8 mouse cellular contexts compared by ENCODE assay signal in genomic region chr11:115708209-115708876, GRCm38 (mm10). TPM values are rescaled to one million over a fixed set of nuclear protein-coding genes. Genes with fewer than 3 reads are reported as not detected.
DNase-seq lines count a peak whose midpoint lies in the region; ATAC-seq and TF ChIP-seq lines count a peak whose summit lies in the region.

Gene Grb2 (minus strand): TSS chr11:115708597.

- intact Hi-C loops in heart, postnatal 25 days (cut with DNase I) = no loop called here

- TF ChIP-seq POLR2A in lung, adult 2 months (IDR thresholded peaks at IDR 0.05; ENCODE audit: borderline replicate concordance, extremely low read depth, low read depth, low read length) = peak; percentile 70; the same call in 1 of the 2 replicates

- TF ChIP-seq CTCF in lung, adult 2 months (IDR thresholded peaks at IDR 0.05; ENCODE audit: insufficient read depth, low read length) = no peak

- peak; percentile 95 for ATAC-seq in forebrain, embryonic 15.5 days (replicated peaks)
- ATAC-seq in neutrophil, adult 5-6 weeks (ENCODE audit: extremely low read depth, insufficient number of reproducible peaks, low FRiP score, poor library complexity, severe bottlenecking) = peak; percentile 79

- H3K4me2 ChIP-seq in forebrain, embryonic 15.5 days (replicated peaks) = peak within 1 kb of the TSS; percentile 55

- no peaks in the 10 kb centered on the region for H3K36me3 ChIP-seq in ES-E14 (ENCODE audit: control insufficient read depth, insufficient read depth, low read length, poor library complexity, severe bottlenecking)
- no peaks in the 10 kb centered on the region for H3K36me3 ChIP-seq in forebrain, embryonic 15.5 days

- peak within 1 kb of the TSS; percentile 98 for H3K9ac ChIP-seq in ES-E14 (ENCODE audit: insufficient read depth, low read depth, low read length, poor library complexity, severe bottlenecking)
- peak within 1 kb of the TSS; percentile 81 for H3K9ac ChIP-seq in forebrain, embryonic 15.5 days (replicated peaks)

- peak; percentile 93 for DNase-seq in ES-E14 (ENCODE audit: low read depth, low spot score)
- DNase-seq in cerebellum, adult 11-12 months = peak; percentile 98
- DNase-seq in heart, postnatal 25 days (ENCODE audit: low spot score) = peak; percentile 94
- DNase-seq in layer of hippocampus, adult 18-20 months (ENCODE audit: low spot score in 2 of 2) = peak; percentile 96 to 98
- peak; percentile 92 for DNase-seq in lung, adult 2 months
- peak; percentile 97 to 98 for DNase-seq in thymus, adult 18-20 months

- no peaks in the 10 kb centered on the region for H3K27me3 ChIP-seq in forebrain, embryonic 15.5 days

- peak within 1 kb of the TSS; percentile 65 for H3K27ac ChIP-seq in ES-E14 (ENCODE audit: insufficient read depth, low read depth, low read length, poor library complexity, severe bottlenecking)
- peak within 1 kb of the TSS; percentile 95 for H3K27ac ChIP-seq in forebrain, embryonic 15.5 days (replicated peaks)

- in situ Hi-C loops in ES-E14 (cut with MboI; ENCODE audit: low sequenced_read_pairs in 2 of 2, unreplicated experiment in 2 of 2) = no loop called here

- no peaks in the 10 kb centered on the region for H3K9me3 ChIP-seq in ES-E14 (ENCODE audit: control insufficient read depth, insufficient read depth, low read depth, low read length)
- H3K9me3 ChIP-seq in forebrain, embryonic 15.5 days = no peaks in the 10 kb centered on the region

- peaks cover 4 to 7% of the 10 kb centered on the region in 2 experiments; a peak in 2 of 4 replicates for H3K4me1 ChIP-seq in ES-E14 (ENCODE audit: control insufficient read depth in 2 of 2, insufficient read depth in 2 of 2, low read length in 2 of 2, poor library complexity in 1 of 2)
- H3K4me1 ChIP-seq in forebrain, embryonic 15.5 days = peaks cover 26% of the 10 kb centered on the region
- peaks cover 7% of the 10 kb centered on the region for H3K4me1 ChIP-seq in lung, adult 2 months (ENCODE audit: control insufficient read depth, insufficient read depth, low read length)

- H3K4me3 ChIP-seq in ES-E14 (ENCODE audit: insufficient read depth in 1 of 2, low read depth in 1 of 2, low read length in 2 of 2, poor library complexity in 1 of 2, severe bottlenecking in 1 of 2) = peak within 1 kb of the TSS; percentile 95 to 98
- peak within 1 kb of the TSS; percentile 64 for H3K4me3 ChIP-seq in forebrain, embryonic 15.5 days
- peak within 1 kb of the TSS; percentile 82 for H3K4me3 ChIP-seq in lung, adult 2 months (replicated peaks; ENCODE audit: extremely low read depth, low read depth, low read length)

- WGBS in forebrain, embryonic 15.5 days = under 1% methylated on average over 73 of the region's 91 CpGs
- WGBS in lung, adult 2 months = 1% methylated on average over 89 of the region's 91 CpGs

TF ChIP-seq in ES-E14, 5 proteins besides CTCF, POLR2A, EP300 and RAD21:
- TF ChIP-seq ZNF384 (IDR thresholded peaks at IDR 0.05; ENCODE audit: low read depth, low read length) (no peak), CHD2 (IDR thresholded peaks at IDR 0.05; ENCODE audit: low read depth, low read length) (peak; percentile 81; the same call in 1 of the 2 replicates)

RNA-seq across cellular contexts. Expression of gene Grb2, which starts in this region (rescaled TPM):
- 16.3 and 24.4 TPM in 2 replicates for total RNA-seq in ES-E14 (2012; rRNA removed)
- polyA plus RNA-seq in forebrain, embryonic 15.5 days (2015; fragmentation: Nextera tagmentation; extraction: Ambion mirVana) = 180 and 199 TPM in 2 replicates
- 100 to 1,000 TPM; 107 to 108 TPM for total RNA-seq in heart, postnatal 25 days (2021)
- 100 to 1,000 TPM; 184 to 203 TPM for total RNA-seq in layer of hippocampus, adult 18-20 months (2021)
- 38.3 and 46.6 TPM in 2 replicates for polyA plus RNA-seq in lung, adult 2 months (2012; rRNA removed)
- total RNA-seq in neutrophil, adult 5-6 weeks (2017) = 59.5 and 71.5 TPM in 2 replicates

Comparison
In these comparisons a context has a peak if more than half of its experiments do, and no peak if none do; other contexts are left out.
1. Peak in every context shown above with its lines: DNase-seq, ATAC-seq, H3K4me3 ChIP-seq and H3K27ac ChIP-seq.